In the genomic region with DNA sequence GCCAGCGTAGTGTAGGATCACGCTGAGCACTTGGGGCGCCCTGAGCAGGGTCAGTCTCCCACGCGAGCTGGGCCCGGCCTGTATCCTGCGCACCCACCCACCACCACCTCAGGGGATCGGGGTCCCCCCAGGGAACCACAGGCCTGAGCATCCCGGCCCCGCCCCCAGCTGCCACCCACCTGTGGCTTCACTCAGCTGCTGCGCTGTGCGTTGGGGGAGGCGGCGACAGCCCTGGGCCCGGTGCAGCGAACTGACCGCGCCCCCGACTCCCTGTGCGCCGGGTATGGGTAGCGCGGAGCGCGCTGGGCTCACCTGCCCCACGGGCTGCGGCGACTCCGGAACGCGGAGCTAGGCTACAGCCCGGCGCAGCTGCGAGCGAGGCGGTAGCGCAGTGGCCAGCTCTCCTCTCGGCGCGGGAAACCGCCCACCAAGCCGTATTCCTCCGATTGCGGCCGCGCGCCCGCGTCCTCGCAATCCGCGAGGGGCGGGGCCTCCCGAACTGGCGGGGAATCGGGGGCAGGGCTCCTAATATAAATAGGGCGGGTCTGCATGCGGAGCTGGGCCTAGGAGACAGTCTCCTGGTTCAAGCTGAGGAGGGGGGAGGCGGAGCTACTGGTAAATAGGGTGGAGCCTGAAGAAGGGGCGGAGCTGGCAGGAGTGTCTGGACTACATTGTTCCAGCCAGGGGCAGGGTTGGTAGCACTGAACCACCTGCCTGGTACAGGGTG, we compare ENCODE assay signal across 8 mouse cellular contexts. TPM values are rescaled to one million over a fixed set of nuclear protein-coding genes. Genes with fewer than 3 reads are reported as not detected.
DNase-seq lines count a peak whose midpoint lies in the region; ATAC-seq and TF ChIP-seq lines count a peak whose summit lies in the region.

A gene (minus strand): TSS at position 448 of the 727 bp plus-strand sequence.

- TF ChIP-seq POLR2A in ES-Bruce4 (IDR thresholded peaks at IDR 0.05; ENCODE audit: insufficient read depth, low read length), result no peak

- H3K9ac ChIP-seq in ES-Bruce4 (ENCODE audit: low read depth, poor library complexity, severe bottlenecking), result peak within 1 kb of the TSS; percentile 44
- peak within 1 kb of the TSS; percentile 37; the same call in 1 of the 2 replicates for H3K9ac ChIP-seq in embryonic facial prominence, embryonic 15.5 days
- peak within 1 kb of the TSS; percentile 27; the same call in 1 of the 2 replicates for H3K9ac ChIP-seq in liver, embryonic 15.5 days
- peak within 1 kb of the TSS; percentile 49 for H3K9ac ChIP-seq in neural tube, embryonic 11.5 days (ENCODE audit: low read length)

- no peak for TF ChIP-seq CTCF in ES-Bruce4 (IDR thresholded peaks at IDR 0.05; ENCODE audit: low read depth, low read length)

- no peaks in the 10 kb centered on the region for H3K27me3 ChIP-seq in ES-Bruce4 (ENCODE audit: control insufficient read depth, insufficient read depth, low read length, poor library complexity, severe bottlenecking)
- peaks cover 28% of the 10 kb centered on the region for H3K27me3 ChIP-seq in embryonic facial prominence, embryonic 15.5 days
- peaks cover 59% of the 10 kb centered on the region for H3K27me3 ChIP-seq in liver, embryonic 15.5 days
- H3K27me3 ChIP-seq in neural tube, embryonic 11.5 days (ENCODE audit: control insufficient read depth, insufficient read depth, low read length), result peaks cover 24% of the 10 kb centered on the region

- peak within 1 kb of the TSS; percentile 97 for H3K4me2 ChIP-seq in embryonic facial prominence, embryonic 15.5 days (replicated peaks)
- H3K4me2 ChIP-seq in liver, embryonic 15.5 days, result peak within 1 kb of the TSS; percentile 73
- peak within 1 kb of the TSS; percentile 96 for H3K4me2 ChIP-seq in neural tube, embryonic 11.5 days (ENCODE audit: low read depth)

- H3K4me1 ChIP-seq in ES-Bruce4 (ENCODE audit: control insufficient read depth, insufficient read depth, low read length), result no peaks in the 10 kb centered on the region
- peaks cover 22% of the 10 kb centered on the region for H3K4me1 ChIP-seq in embryonic facial prominence, embryonic 15.5 days
- peaks cover 11% of the 10 kb centered on the region for H3K4me1 ChIP-seq in liver, embryonic 15.5 days (replicated peaks)
- H3K4me1 ChIP-seq in neural tube, embryonic 11.5 days (ENCODE audit: control insufficient read depth, insufficient read depth, low read length), result peaks cover 19% of the 10 kb centered on the region

- H3K36me3 ChIP-seq in ES-Bruce4 (ENCODE audit: control insufficient read depth, insufficient read depth, low read length, poor library complexity, severe bottlenecking), result no peaks in the 10 kb centered on the region
- H3K36me3 ChIP-seq in embryonic facial prominence, embryonic 15.5 days, result no peaks in the 10 kb centered on the region
- no peaks in the 10 kb centered on the region for H3K36me3 ChIP-seq in liver, embryonic 15.5 days (replicated peaks)
- no peaks in the 10 kb centered on the region for H3K36me3 ChIP-seq in neural tube, embryonic 11.5 days (ENCODE audit: control insufficient read depth, insufficient read depth, low read length)

- peak; percentile 89 for DNase-seq in brain, adult 2 months (ENCODE audit: low read depth, low spot score)
- peak; percentile 41 to 47 for DNase-seq in heart, postnatal 10 days
- peak; percentile 80 to 87 for DNase-seq in kidney, postnatal 4 days
- DNase-seq in neural tube, embryonic 11.5 days (ENCODE audit: low spot score), result peak; percentile 80
- peak; percentile 50 to 71 for DNase-seq in urinary bladder, postnatal 4 days (ENCODE audit: low spot score in 2 of 2)

- intact Hi-C loops in heart, postnatal 10 days (cut with DNase I), result no loop called here

- H3K9me3 ChIP-seq in ES-Bruce4 (replicated peaks; ENCODE audit: control insufficient read depth, insufficient read depth, low read length, poor library complexity, severe bottlenecking), result no peaks in the 10 kb centered on the region
- H3K9me3 ChIP-seq in embryonic facial prominence, embryonic 15.5 days (replicated peaks), result no peaks in the 10 kb centered on the region
- no peaks in the 10 kb centered on the region for H3K9me3 ChIP-seq in liver, embryonic 15.5 days (replicated peaks)
- H3K9me3 ChIP-seq in neural tube, embryonic 11.5 days (ENCODE audit: control insufficient read depth, low read length), result no peaks in the 10 kb centered on the region

- under 1% methylated on average over 58 of the region's 60 CpGs for WGBS in embryonic facial prominence, embryonic 15.5 days
- whole genome bisulfite sequencing in liver, embryonic 15.5 days (ENCODE audit: insufficient replicate concordance), result 2% methylated on average over 60 of the region's 60 CpGs
- under 1% methylated on average over 59 of the region's 60 CpGs for WGBS in neural tube, embryonic 11.5 days

- H3K27ac ChIP-seq in ES-Bruce4 (ENCODE audit: insufficient read depth, low read length), result no peak within 1 kb of the TSS
- no peak within 1 kb of the TSS for H3K27ac ChIP-seq in embryonic facial prominence, embryonic 15.5 days (replicated peaks)
- H3K27ac ChIP-seq in liver, embryonic 15.5 days (replicated peaks), result no peak within 1 kb of the TSS
- no peak within 1 kb of the TSS for H3K27ac ChIP-seq in neural tube, embryonic 11.5 days (ENCODE audit: low read depth, low read length)

- no peak for TF ChIP-seq EP300 in ES-Bruce4 (IDR thresholded peaks at IDR 0.05; ENCODE audit: insufficient read depth, low read depth, low read length)

- ATAC-seq in embryonic facial prominence, embryonic 15.5 days (ENCODE audit: insufficient number of reproducible peaks, low FRiP score, low TSS enrichment, low read depth), result peak; percentile 76
- ATAC-seq in liver, embryonic 15.5 days (ENCODE audit: insufficient read depth), result peak; percentile 51
- peak; percentile 68 for ATAC-seq in neural tube, embryonic 11.5 days (ENCODE audit: insufficient read depth, low FRiP score, low TSS enrichment)

- H3K4me3 ChIP-seq in ES-Bruce4 (ENCODE audit: low read depth, low read length), result peak within 1 kb of the TSS; percentile 82
- H3K4me3 ChIP-seq in embryonic facial prominence, embryonic 15.5 days (replicated peaks), result peak within 1 kb of the TSS; percentile 59
- H3K4me3 ChIP-seq in liver, embryonic 15.5 days (replicated peaks), result peak within 1 kb of the TSS; percentile 51
- peak within 1 kb of the TSS; percentile 54 for H3K4me3 ChIP-seq in neural tube, embryonic 11.5 days (ENCODE audit: low read depth, low read length)

RNA-seq across cellular contexts. Expression of the gene that starts here (rescaled TPM):
- polyA plus RNA-seq in ES-Bruce4 (2011; ENCODE audit: insufficient read depth, insufficient read length, low read depth, missing spikeins), result 0.58 and 0.88 TPM in 2 replicates
- polyA plus RNA-seq in embryonic facial prominence, embryonic 15.5 days (2015; fragmentation: Nextera tagmentation; extraction: Ambion mirVana), result not detected in 2 replicates
- not detected for total RNA-seq in heart, postnatal 10 days (2021)
- polyA plus RNA-seq in liver, embryonic 15.5 days (2015; fragmentation: Nextera tagmentation; extraction: Ambion mirVana), result not detected in 2 replicates
- polyA plus RNA-seq in neural tube, embryonic 11.5 days (2014; fragmentation: Nextera tagmentation; extraction: Ambion mirVana), result 0.08 TPM in 1 of 2 replicates, not detected in the other

Comparison
In these comparisons a context has a peak if more than half of its experiments do, and no peak if none do; other contexts are left out.
1. Peak in ATAC-seq, H3K4me3 ChIP-seq, H3K9ac ChIP-seq and H3K4me2 ChIP-seq in embryonic facial prominence, embryonic 15.5 days; RNA of the gene not detected or under 1 TPM.
2. Peak in DNase-seq in heart, postnatal 10 days; RNA of the gene not detected or under 1 TPM.
3. Peak in ATAC-seq, H3K4me3 ChIP-seq, H3K9ac ChIP-seq and H3K4me2 ChIP-seq in liver, embryonic 15.5 days; RNA of the gene not detected or under 1 TPM.
4. Peak in DNase-seq, ATAC-seq, H3K4me3 ChIP-seq, H3K9ac ChIP-seq and H3K4me2 ChIP-seq in neural tube, embryonic 11.5 days; RNA of the gene not detected or under 1 TPM.